Mouse (Mus musculus): ENCODE data around the gene Slc35f2.

Gene Slc35f2

DNA sequence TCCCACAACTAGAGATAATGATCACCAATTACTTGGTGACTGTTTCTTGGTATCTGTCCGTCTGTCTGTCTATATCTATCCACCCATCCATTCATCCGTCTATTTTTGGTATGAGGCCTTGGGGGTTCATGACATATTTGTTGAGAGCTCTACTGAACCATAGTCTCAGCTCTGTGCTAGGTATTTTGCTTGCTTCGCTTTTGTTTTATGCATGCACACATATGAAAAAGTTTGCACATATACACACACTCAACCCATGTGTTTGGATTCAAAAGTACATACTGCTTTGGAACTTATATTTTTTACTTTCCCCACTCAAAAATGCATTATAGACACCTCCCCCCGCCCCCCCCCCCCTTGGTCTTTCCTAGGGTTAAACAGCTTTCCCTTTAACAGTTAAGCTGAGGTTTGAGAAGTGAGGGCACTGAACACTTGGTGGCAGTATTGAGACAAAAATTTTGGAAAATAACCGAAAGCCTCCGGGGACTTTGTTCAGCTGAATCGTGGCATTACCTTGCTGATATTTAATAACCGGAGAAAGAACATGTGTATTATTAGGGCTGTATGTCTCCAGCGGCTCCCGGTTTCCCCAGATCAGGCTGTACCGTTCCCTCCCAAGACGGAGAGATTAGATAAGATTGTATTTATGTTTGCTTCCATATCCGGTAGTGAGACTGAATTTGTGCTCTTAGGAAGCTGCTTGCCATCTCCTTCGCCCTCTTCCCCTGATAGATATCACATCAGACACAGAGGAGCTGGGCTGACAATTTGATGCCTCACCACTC lies 57.9 kb downstream of the Slc35f2 start:
- DNase-seq (ENCODE audit: low spot score) = no peak

DNA sequence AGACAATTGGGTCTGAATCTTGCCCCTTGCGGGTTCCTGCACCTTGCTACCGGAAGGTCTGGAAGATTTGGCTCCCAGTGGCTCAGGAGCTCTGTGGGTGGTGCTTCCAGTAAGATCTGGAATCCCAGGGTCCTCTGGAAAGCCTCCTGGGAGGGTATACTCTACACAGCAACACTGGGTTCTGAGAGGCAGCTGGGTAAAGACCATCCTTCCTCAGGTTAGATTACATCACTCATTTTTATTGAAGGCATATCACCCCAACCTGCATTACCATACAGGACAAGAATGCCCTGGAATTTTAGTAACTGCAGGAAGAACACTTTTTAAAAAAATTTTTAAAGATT lies 58.5 kb downstream of the Slc35f2 start:
- no peak for DNase-seq (ENCODE audit: low spot score)

DNA sequence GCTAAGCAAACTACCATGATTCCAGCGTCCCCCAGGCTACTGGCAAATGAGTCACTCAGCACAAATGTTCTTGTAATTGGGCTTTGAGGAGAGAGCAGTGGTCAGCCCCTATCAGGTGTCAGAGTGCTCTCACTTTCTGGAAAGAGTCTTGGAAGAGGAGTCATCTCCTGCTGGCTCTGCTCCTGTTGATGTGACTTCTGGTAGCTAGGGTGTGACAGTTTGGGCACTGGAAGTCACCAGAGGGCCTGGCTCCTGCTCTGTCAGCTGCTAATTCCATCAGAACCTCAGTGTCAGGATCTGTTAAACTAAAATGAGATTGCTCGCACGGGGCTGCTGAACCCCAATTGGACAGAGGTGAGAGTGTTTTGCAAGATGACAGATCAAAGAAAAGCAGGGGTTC lies 63.7 kb downstream of the Slc35f2 start:
- DNase-seq (ENCODE audit: low spot score) = no peak

DNA sequence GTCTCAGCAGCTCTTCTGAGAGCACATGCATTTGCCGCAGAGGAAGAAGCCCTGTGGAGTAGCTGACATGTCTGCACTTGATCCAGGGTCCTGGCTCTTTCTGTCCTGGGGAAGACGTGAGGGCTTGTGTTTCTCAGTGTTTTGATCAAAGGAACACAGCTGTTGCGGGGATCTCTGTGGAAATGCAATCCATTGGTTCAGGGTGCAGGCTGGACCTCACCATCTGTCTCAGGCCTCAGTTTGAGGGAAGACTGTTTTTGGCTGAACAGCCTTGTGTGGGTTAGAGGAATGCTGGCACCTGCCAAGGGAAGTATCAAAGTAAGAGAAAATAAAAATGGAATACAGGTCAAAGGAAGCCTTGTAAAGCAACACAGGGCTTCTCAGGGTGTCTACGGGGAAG lies 64.6 kb downstream of the Slc35f2 start:
- DNase-seq (ENCODE audit: low spot score) = no peak

DNA sequence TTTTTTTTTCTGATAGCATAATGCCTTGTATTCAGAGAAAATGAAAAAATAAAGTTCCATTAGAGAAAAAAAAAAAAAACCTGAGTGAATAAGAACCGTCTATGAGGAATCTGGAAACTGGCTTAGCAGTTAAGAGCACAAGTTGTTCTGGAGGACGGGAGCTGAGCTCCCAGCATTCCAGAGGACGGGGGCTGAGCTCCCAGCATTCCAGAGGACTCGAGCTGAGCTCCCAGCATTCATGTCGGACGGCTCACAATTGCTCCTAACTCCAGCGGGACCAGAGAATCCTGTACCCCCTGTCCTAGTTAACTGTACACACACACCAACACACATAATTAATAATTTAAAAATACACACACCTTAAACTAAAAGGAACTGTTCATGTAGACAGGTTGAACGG lies 67.5 kb downstream of the Slc35f2 start:
- DNase-seq (ENCODE audit: low spot score) = no peak

DNA sequence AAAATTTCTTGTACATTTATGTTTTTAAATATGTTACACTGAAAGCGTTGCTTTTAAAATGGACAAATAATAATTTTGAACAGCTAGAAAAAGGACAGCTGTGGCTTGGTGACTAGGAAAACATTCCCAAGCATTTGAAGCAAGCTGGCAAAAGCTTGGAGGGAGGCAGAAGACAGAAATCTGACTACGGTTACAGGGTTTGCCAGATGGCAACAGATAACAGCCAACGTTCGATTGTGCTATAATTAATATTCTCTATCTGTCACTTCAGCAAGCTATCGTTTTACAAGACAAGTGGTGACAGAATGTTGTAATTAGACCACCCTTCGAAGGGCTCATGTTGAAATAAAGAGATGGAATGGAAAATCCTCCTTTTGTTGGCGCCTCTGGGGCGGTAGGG lies 77.2 kb downstream of the Slc35f2 start:
- no peak for DNase-seq (ENCODE audit: low spot score)

DNA sequence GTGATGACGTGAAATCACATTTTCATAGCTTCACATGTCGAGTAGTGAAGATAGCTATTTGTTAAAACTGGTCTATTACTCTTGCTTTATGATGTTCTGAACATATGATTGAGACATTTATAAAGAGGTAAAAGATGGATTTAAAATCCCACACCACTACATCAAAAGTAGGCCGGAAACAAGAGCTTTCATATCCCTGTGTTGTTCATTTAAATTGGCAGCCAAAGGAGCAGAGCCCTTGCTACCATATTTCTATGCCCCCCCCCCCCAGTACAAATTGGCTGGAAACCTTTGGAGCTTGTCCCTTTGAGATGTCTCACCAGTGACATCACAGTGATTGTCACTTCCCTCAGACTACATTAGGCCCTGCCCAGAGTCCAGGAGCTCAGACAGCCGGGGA lies 78.5 kb downstream of the Slc35f2 start, which contains the start of gene Sln:
Sln (plus strand) TSS at position 301 of the 400 bp plus-strand sequence.
- DNase-seq (ENCODE audit: low spot score) = no peak

DNA sequence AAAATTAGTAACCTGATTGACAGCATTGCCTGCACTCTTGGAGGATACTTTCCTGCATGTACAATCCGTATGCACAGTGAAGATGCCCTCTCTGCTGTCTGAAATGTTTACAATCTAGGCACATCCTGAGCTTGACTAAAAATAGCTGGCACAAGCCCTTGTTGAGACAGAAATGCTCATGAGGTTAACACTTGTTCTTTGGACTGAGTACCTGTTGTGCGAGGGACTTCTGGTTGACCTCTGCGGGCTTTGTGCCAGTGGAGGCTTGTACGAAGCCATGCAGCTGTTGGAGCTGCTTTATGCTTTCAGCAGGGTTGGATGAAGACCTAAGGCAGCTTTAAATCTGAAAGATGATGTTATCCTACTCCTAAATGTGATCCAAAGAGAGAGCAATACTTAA lies 80.8 kb downstream of the Slc35f2 start:
- DNase-seq (ENCODE audit: low spot score) = no peak

DNA sequence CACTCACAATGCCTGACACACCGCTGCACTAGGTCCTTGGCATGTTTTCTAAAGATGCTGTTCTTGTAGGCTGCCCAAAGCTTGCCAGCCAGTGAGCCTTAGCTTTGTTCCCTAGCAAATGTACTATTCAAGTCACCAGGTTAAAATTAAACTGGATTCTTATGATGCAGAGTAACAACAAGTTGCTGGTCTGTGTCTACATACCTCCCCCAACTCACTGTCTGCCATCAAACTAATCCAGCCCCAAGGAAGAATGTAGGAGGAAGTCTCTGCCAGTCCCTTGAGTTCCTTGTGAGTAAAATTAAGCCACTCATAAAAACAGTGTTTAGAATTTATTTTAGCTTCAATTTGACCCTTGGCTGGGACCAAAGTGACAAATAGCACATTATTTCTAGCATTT lies 82.3 kb downstream of the Slc35f2 start:
- DNase-seq (ENCODE audit: low spot score) = no peak

DNA sequence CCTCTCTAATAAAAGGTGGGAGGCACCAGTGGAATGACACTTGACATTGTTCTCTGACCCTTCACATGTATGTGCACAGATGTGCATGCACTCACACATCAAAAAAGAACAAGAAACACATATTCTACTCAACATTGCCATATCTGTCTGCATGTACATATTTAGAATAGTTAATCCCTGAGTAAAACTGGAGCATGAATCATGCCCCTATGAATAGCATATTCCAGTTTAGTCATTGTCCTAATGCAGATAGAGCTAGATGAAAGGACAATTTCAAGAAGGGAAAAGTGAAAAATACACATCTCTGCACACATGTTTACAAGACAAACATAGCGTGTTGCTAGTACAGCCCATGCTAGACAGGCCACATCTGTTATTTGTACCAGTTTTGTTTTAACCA lies 83.2 kb downstream of the Slc35f2 start:
- no peak for DNase-seq (ENCODE audit: low spot score)

DNA sequence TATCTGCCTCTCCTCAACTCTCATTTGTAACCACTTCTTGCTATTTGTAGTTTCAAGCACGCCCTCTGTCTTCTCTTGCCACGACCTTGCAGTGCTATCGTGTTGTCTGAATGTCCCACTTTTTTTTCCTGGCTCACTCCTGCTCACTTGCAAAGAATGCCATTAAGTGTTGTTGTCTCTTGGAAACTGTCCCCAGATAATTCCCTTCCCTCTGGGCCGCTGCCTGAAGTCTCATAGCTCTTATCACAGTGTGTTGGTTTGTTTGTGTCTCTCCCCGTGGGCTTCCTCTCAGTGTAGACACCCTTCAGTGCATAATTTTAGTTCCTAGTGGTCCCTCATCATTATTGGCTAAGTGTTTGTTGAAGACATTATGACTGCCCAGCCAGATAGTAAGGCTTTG lies 86.5 kb downstream of the Slc35f2 start:
- DNase-seq (ENCODE audit: low spot score) = no peak
